ENCODE assay signal across 8 mouse cellular contexts in the genomic region with DNA sequence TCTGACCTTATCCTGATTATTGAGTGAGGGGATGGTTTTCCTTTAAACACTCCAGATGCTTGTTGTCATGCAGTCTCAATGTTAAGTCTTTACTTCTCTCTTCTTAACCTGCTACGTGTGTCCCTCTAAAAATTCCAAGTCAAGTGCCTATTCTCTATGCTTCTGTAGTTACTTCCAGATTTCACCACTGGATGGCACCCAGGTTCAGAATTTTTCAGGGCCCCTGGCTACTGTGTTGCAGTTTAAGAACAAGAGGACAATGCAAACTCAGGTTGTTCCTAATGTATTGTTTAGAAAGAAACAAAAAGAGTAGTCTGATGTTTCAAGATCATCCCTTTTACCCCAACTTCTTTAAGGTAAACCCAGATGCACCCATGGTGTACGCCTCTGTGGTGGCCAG. TPM values are rescaled to one million over a fixed set of nuclear protein-coding genes. Genes with fewer than 3 reads are reported as not detected.
A peak's percentile ranks its signal among the peaks of the same experiment; 100 is the strongest.
DNase-seq lines count a peak whose midpoint lies in the region; ATAC-seq and TF ChIP-seq lines count a peak whose summit lies in the region.
"Had no signal": no experiment of that assay in that cellular context is flagged by ENCODE, and none has a peak within 500 bp of the region (broad histone marks: within the 10 kb centered on the region; RNA-seq: fewer than 3 reads in every experiment).

No protein-coding gene starts in this region.

- no peaks in the 10 kb centered on the region for H3K36me3 ChIP-seq in liver, adult 2 months (ENCODE audit: control insufficient read depth, insufficient read depth, low read length)
- no peaks in the 10 kb centered on the region for H3K36me3 ChIP-seq in liver, embryonic 11.5 days (ENCODE audit: control insufficient read depth, insufficient read depth, low read length)
- no peaks in the 10 kb centered on the region for H3K36me3 ChIP-seq in limb, embryonic 14.5 days (ENCODE audit: control insufficient read depth, insufficient read depth, low read length)

- no peak overlapping the region for H3K4me2 ChIP-seq in liver, embryonic 11.5 days
- no peak overlapping the region for H3K4me2 ChIP-seq in limb, embryonic 14.5 days (replicated peaks; ENCODE audit: low read depth, low read length, severe bottlenecking)

- TF ChIP-seq POLR2A in liver, adult 2 months (IDR thresholded peaks at IDR 0.05; ENCODE audit: extremely low read depth, insufficient read depth, low read length), result no peak
- TF ChIP-seq POLR2A in limb, embryonic 14.5 days (IDR thresholded peaks at IDR 0.05; ENCODE audit: borderline replicate concordance, extremely low read depth, insufficient read depth, insufficient read length), result no peak

- no peaks in the 10 kb centered on the region for H3K27me3 ChIP-seq in liver, adult 2 months (ENCODE audit: control insufficient read depth, insufficient read depth, low read length)
- H3K27me3 ChIP-seq in liver, embryonic 11.5 days (replicated peaks; ENCODE audit: control insufficient read depth, insufficient read depth, low read length), result no peaks in the 10 kb centered on the region
- H3K27me3 ChIP-seq in limb, embryonic 14.5 days (ENCODE audit: control insufficient read depth, insufficient read depth, low read length), result no peaks in the 10 kb centered on the region

- 68% methylated on average over 2 of the region's 2 CpGs for WGBS in liver, adult 2 months
- 53% methylated on average over 2 of the region's 2 CpGs for WGBS in liver, embryonic 11.5 days
- 58% methylated on average over 2 of the region's 2 CpGs for WGBS in limb, embryonic 14.5 days

- H3K4me3 ChIP-seq in liver, adult 2 months (ENCODE audit: insufficient read depth, low read depth, low read length), result no peak overlapping the region
- no peak overlapping the region for H3K4me3 ChIP-seq in liver, embryonic 11.5 days (ENCODE audit: low read depth, low read length)
- H3K4me3 ChIP-seq in limb, embryonic 14.5 days (replicated peaks; ENCODE audit: low read length), result no peak overlapping the region
- H3K4me3 ChIP-seq: erythroblast, embryonic 14.5 days had no signal

- H3K9me3 ChIP-seq in liver, embryonic 11.5 days (ENCODE audit: control insufficient read depth, low read length), result no peaks in the 10 kb centered on the region
- no peaks in the 10 kb centered on the region for H3K9me3 ChIP-seq in limb, embryonic 14.5 days (ENCODE audit: control insufficient read depth, low read length)

- TF ChIP-seq CTCF in liver, adult 2 months (IDR thresholded peaks at IDR 0.05; ENCODE audit: low read depth, low read length), result peak; percentile 21; the same call in 1 of the 2 replicates

- peak; percentile 31 for DNase-seq in liver, adult 2 months (ENCODE audit: extremely low read depth, low read depth, low spot score)
- DNase-seq in liver, embryonic 11.5 days (ENCODE audit: low spot score), result no peak
- DNase-seq in adrenal gland, adult 18-20 months (ENCODE audit: low spot score in 2 of 2), result peak; percentile 48 to 53
- peak; percentile 56 for DNase-seq in embryo, embryonic 9.5 days (ENCODE audit: extremely low spot score)
- DNase-seq in induced T-regulatory cell, adult 2 months (ENCODE audit: low read depth), result peak; percentile 24
- peak; percentile 42 for DNase-seq in limb, embryonic 14.5 days (ENCODE audit: low spot score)
- DNase-seq in right cerebral cortex, postnatal 14 days, result peak; percentile 49

- no peaks in the 10 kb centered on the region for H3K4me1 ChIP-seq in liver, adult 2 months (ENCODE audit: control insufficient read depth, insufficient read depth, low read length)
- no peaks in the 10 kb centered on the region for H3K4me1 ChIP-seq in liver, embryonic 11.5 days (replicated peaks; ENCODE audit: control insufficient read depth, insufficient read depth, low read length)
- no peaks in the 10 kb centered on the region for H3K4me1 ChIP-seq in limb, embryonic 14.5 days (ENCODE audit: control insufficient read depth, insufficient read depth, low read length)

- H3K9ac ChIP-seq in liver, adult 2 months (ENCODE audit: low read depth, low read length), result no peak overlapping the region
- H3K9ac ChIP-seq in liver, embryonic 11.5 days (ENCODE audit: low read depth, low read length), result no peak overlapping the region
- H3K9ac ChIP-seq in limb, embryonic 14.5 days (ENCODE audit: low read depth, low read length, severe bottlenecking), result no peak overlapping the region

- H3K79me2 ChIP-seq in liver, adult 2 months (ENCODE audit: control insufficient read depth, insufficient read depth, low read length), result no peaks in the 10 kb centered on the region

- no peak overlapping the region for H3K27ac ChIP-seq in liver, adult 2 months (replicated peaks; ENCODE audit: insufficient read depth, low read depth, low read length)
- H3K27ac ChIP-seq in liver, embryonic 11.5 days (ENCODE audit: low read depth, low read length), result no peak overlapping the region
- no peak overlapping the region for H3K27ac ChIP-seq in limb, embryonic 14.5 days (replicated peaks; ENCODE audit: low read depth, low read length)

- ATAC-seq in liver, embryonic 11.5 days (replicated peaks; ENCODE audit: low FRiP score), result no peak
- no peak for ATAC-seq in limb, embryonic 14.5 days (ENCODE audit: low FRiP score, low read depth)

RNA-seq across cellular contexts. Expression of a gene that starts 8.4 kb away (rescaled TPM):
- 10.1 and 15.3 TPM in 2 replicates for total RNA-seq in liver, adult 2 months (2014; rRNA removed)
- 17.8 and 25.0 TPM in 2 replicates for polyA plus RNA-seq in liver, adult 2 months (2012; rRNA removed)
- 16.1 and 22.9 TPM in 2 replicates for polyA plus RNA-seq in liver, embryonic 11.5 days (2014; fragmentation: Nextera tagmentation; extraction: Ambion mirVana)
- 10 to 100 TPM; 31.9 to 45.7 TPM for total RNA-seq in adrenal gland, adult 18-20 months (2021)
- 61.4 and 62.4 TPM in 2 replicates for polyA plus RNA-seq in limb, embryonic 14.5 days (2012; rRNA removed)
- 99.0 and 111 TPM in 2 replicates for polyA plus RNA-seq in limb, embryonic 14.5 days (2014; fragmentation: Nextera tagmentation; extraction: Ambion mirVana)

RNA-seq across cellular contexts. Expression of a gene that starts 33.8 kb away (rescaled TPM):
- 6.3 and 9.1 TPM in 2 replicates for total RNA-seq in liver, adult 2 months (2014; rRNA removed)
- 1.2 and 1.4 TPM in 2 replicates for polyA plus RNA-seq in liver, adult 2 months (2012; rRNA removed)
- 0.63 and 0.69 TPM in 2 replicates for polyA plus RNA-seq in liver, embryonic 11.5 days (2014; fragmentation: Nextera tagmentation; extraction: Ambion mirVana)
- total RNA-seq in adrenal gland, adult 18-20 months (2021), result 1 to 10 TPM; 2.9 TPM
- 0.17 and 0.24 TPM in 2 replicates for polyA plus RNA-seq in limb, embryonic 14.5 days (2012; rRNA removed)
- 0.51 and 1.3 TPM in 2 replicates for polyA plus RNA-seq in limb, embryonic 14.5 days (2014; fragmentation: Nextera tagmentation; extraction: Ambion mirVana)
- polyA plus RNA-seq: erythroblast, embryonic 14.5 days had no signal
